ENCODE assay signal across 8 mouse cellular contexts in genomic region chr11:94928820-94929219, GRCm38 (mm10). TPM values are rescaled to one million over a fixed set of nuclear protein-coding genes. Genes with fewer than 3 reads are reported as not detected.
DNase-seq lines count a peak whose midpoint lies in the region; ATAC-seq lines count a peak whose summit lies in the region.

No protein-coding gene starts in this region.

- H3K36me3 ChIP-seq in intestine, embryonic 15.5 days = no peaks in the 10 kb centered on the region
- no peaks in the 10 kb centered on the region for H3K36me3 ChIP-seq in liver, embryonic 13.5 days

- H3K4me3 ChIP-seq in intestine, embryonic 15.5 days (replicated peaks) = no peak overlapping the region
- H3K4me3 ChIP-seq in liver, embryonic 13.5 days (replicated peaks) = no peak overlapping the region

- H3K27ac ChIP-seq in intestine, embryonic 15.5 days = peak overlapping the region; percentile 93
- no peak overlapping the region; the same call in 1 of the 2 replicates for H3K27ac ChIP-seq in liver, embryonic 13.5 days

- no peaks in the 10 kb centered on the region for H3K9me3 ChIP-seq in intestine, embryonic 15.5 days
- H3K9me3 ChIP-seq in liver, embryonic 13.5 days (replicated peaks) = no peaks in the 10 kb centered on the region

- peaks cover 44% of the 10 kb centered on the region for H3K4me1 ChIP-seq in intestine, embryonic 15.5 days (replicated peaks)
- peaks cover 14% of the 10 kb centered on the region for H3K4me1 ChIP-seq in liver, embryonic 13.5 days (replicated peaks)

- no peaks in the 10 kb centered on the region; the same call in 1 of the 2 replicates for H3K27me3 ChIP-seq in intestine, embryonic 15.5 days (replicated peaks)
- H3K27me3 ChIP-seq in liver, embryonic 13.5 days = peaks cover 40% of the 10 kb centered on the region

- peak; percentile 56 to 73 for DNase-seq in adrenal gland, adult (ENCODE audit: inconsistent age in 2 of 2, low spot score in 1 of 2)
- DNase-seq in adrenal gland, adult 8-10 months = no peak
- DNase-seq in embryo, embryonic 9.5 days (ENCODE audit: extremely low spot score) = peak; percentile 92
- DNase-seq in heart, adult 18-20 months = peak; percentile 94
- DNase-seq in liver, embryonic 13.5 days = peak; percentile 26
- peak; percentile 93 for DNase-seq in neural tube, embryonic 10.5 days (ENCODE audit: extremely low spot score, low spot score)
- DNase-seq in urinary bladder, adult 2 months (ENCODE audit: low spot score) = peak; percentile 58

- 3% methylated on average over 13 of the region's 13 CpGs for WGBS in intestine, embryonic 15.5 days
- 8% methylated on average over 13 of the region's 13 CpGs for whole genome bisulfite sequencing in liver, embryonic 13.5 days (ENCODE audit: insufficient replicate concordance)

- peak overlapping the region; percentile 37 for H3K4me2 ChIP-seq in intestine, embryonic 15.5 days (replicated peaks)
- no peak overlapping the region for H3K4me2 ChIP-seq in liver, embryonic 13.5 days

- peak; percentile 94 for ATAC-seq in intestine, embryonic 15.5 days
- ATAC-seq in liver, embryonic 13.5 days (ENCODE audit: low read depth) = peak; percentile 75

- H3K9ac ChIP-seq in intestine, embryonic 15.5 days = no peak overlapping the region
- H3K9ac ChIP-seq in liver, embryonic 13.5 days = no peak overlapping the region

RNA-seq across cellular contexts. Expression of gene Col1a1, which starts 7.2 kb away (rescaled TPM):
- total RNA-seq in adrenal gland, adult 8-10 months (2022) = 10 to 100 TPM; 25.9 to 57.5 (median 32.5) TPM
- total RNA-seq in heart, adult 18-20 months (2021) = 10 to 100 TPM; 43.0 to 53.3 TPM
- 984 and 1,087 TPM in 2 replicates for polyA plus RNA-seq in intestine, embryonic 15.5 days (2015; fragmentation: Nextera tagmentation; extraction: Ambion mirVana)
- 83.0 and 85.6 TPM in 2 replicates for polyA plus RNA-seq in liver, embryonic 13.5 days (2015; fragmentation: Nextera tagmentation; extraction: Ambion mirVana)
- polyA plus RNA-seq in urinary bladder, adult 2 months (2012; rRNA removed) = 953 and 1,532 TPM in 2 replicates

RNA-seq across cellular contexts. Expression of gene Hils1, which starts 38.6 kb away (rescaled TPM):
- not detected for total RNA-seq in adrenal gland, adult 8-10 months (2022)
- total RNA-seq in heart, adult 18-20 months (2021) = not detected
- not detected in 2 replicates for polyA plus RNA-seq in intestine, embryonic 15.5 days (2015; fragmentation: Nextera tagmentation; extraction: Ambion mirVana)
- not detected in 2 replicates for polyA plus RNA-seq in liver, embryonic 13.5 days (2015; fragmentation: Nextera tagmentation; extraction: Ambion mirVana)
- polyA plus RNA-seq in urinary bladder, adult 2 months (2012; rRNA removed) = 0.19 and 0.22 TPM in 2 replicates

RNA-seq across cellular contexts. Expression of gene Sgca, which starts 47.3 kb away (rescaled TPM):
- not detected for total RNA-seq in adrenal gland, adult 8-10 months (2022)
- total RNA-seq in heart, adult 18-20 months (2021) = 100 to 1,000 TPM; 182 to 184 TPM
- polyA plus RNA-seq in intestine, embryonic 15.5 days (2015; fragmentation: Nextera tagmentation; extraction: Ambion mirVana) = 0.19 TPM in 1 of 2 replicates, not detected in the other
- polyA plus RNA-seq in liver, embryonic 13.5 days (2015; fragmentation: Nextera tagmentation; extraction: Ambion mirVana) = 0.21 and 0.28 TPM in 2 replicates
- polyA plus RNA-seq in urinary bladder, adult 2 months (2012; rRNA removed) = 69.2 and 93.5 TPM in 2 replicates

Comparison
In these comparisons a context has a peak if more than half of its experiments do, and no peak if none do; other contexts are left out.
1. RNA of gene Col1a1, which starts 7.2 kb away (polyA plus RNA-seq): 984 to 1,087 TPM in intestine, embryonic 15.5 days and 953 to 1,532 TPM in urinary bladder, adult 2 months; 83.0 to 85.6 TPM in liver, embryonic 13.5 days; every median in the first group is over 10 times any median in the second.
2. RNA of gene Sgca, which starts 47.3 kb away (polyA plus RNA-seq): 69.2 to 93.5 TPM in urinary bladder, adult 2 months; 0.21 to 0.28 TPM in liver, embryonic 13.5 days and 0.19 TPM in intestine, embryonic 15.5 days; every median in the first group is over 10 times any median in the second.